Mouse (Mus musculus): Measurements from ENCODE around the gene Pex5l.

DNA sequence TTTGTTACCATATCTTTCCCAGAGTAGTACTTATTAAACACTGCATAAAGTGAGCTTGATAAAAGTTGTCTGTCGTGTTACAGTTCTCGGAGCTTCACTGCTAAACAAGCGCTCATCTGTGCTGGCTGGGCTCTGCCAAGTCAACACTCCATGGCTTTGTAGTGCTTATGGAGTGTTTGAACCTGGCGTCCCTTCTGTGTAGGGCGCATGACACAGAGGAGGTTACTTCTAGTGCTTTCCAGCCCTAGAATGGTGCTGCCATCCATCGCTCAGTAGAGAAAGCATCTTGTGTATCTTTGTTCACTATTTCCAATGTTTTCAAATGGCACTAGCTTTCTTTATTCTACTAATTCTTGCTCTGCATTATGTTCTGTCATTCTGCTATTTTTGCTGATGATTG lies 39.5 kb downstream of the Pex5l start:
- no peak for TF ChIP-seq POLR2A (IDR thresholded peaks at IDR 0.05; ENCODE audit: insufficient read length, low read depth)
- no peak for TF ChIP-seq MYOG (IDR thresholded peaks at IDR 0.05; ENCODE audit: control insufficient read depth in 1 of 3, insufficient read depth in 1 of 3, insufficient read length in 2 of 3, low read depth in 2 of 3)
- TF ChIP-seq TCF12 (IDR thresholded peaks at IDR 0.05; ENCODE audit: insufficient read depth, poor library complexity, severe bottlenecking) = no peak
- TF ChIP-seq USF1 (IDR thresholded peaks at IDR 0.05; ENCODE audit: low read depth) = no peak
- TF ChIP-seq MAX (IDR thresholded peaks at IDR 0.05; ENCODE audit: low read depth) = no peak

Data from myocyte (in vitro differentiated cells).